In genomic region chr4:62878927-62879326, GRCm38 (mm10) we compare ENCODE assay signal across 10 mouse cellular contexts.
DNase-seq lines count a peak whose midpoint lies in the region; ATAC-seq and TF ChIP-seq lines count a peak whose summit lies in the region.
"Had no signal": no experiment of that assay in that cellular context is flagged by ENCODE, and none has a peak within 500 bp of the region (broad histone marks: within the 10 kb centered on the region; RNA-seq: fewer than 3 reads in every experiment).

No protein-coding gene starts in this region.

- no peaks in the 10 kb centered on the region; the same call in 1 of the 2 replicates for H3K9me3 ChIP-seq in heart, embryonic 11.5 days (replicated peaks; ENCODE audit: control insufficient read depth, low read length)
- H3K9me3 ChIP-seq in lung, postnatal 0 days (ENCODE audit: low read length), result no peaks in the 10 kb centered on the region
- 0 out of 2 replicates have a peak, but pooled peaks cover 3% of the 10 kb centered on the region for H3K9me3 ChIP-seq in midbrain, embryonic 14.5 days (ENCODE audit: control insufficient read depth, low read length)

- no peak overlapping the region for H3K4me2 ChIP-seq in heart, embryonic 11.5 days
- no peak overlapping the region for H3K4me2 ChIP-seq in lung, postnatal 0 days (replicated peaks; ENCODE audit: low read depth, low read length)
- no peak overlapping the region for H3K4me2 ChIP-seq in midbrain, embryonic 14.5 days (ENCODE audit: low read length)

- no peak overlapping the region for H3K27ac ChIP-seq in heart, embryonic 11.5 days (ENCODE audit: low read depth, low read length)
- no peak overlapping the region for H3K27ac ChIP-seq in lung, postnatal 0 days (ENCODE audit: low read length)
- H3K27ac ChIP-seq in midbrain, embryonic 14.5 days (replicated peaks; ENCODE audit: low read depth, low read length), result no peak overlapping the region

- no peak for ATAC-seq in heart, embryonic 11.5 days (replicated peaks; ENCODE audit: insufficient number of reproducible peaks, low FRiP score, low TSS enrichment)
- peak; percentile 67 for ATAC-seq in lung, postnatal 0 days
- no peak for ATAC-seq in midbrain, embryonic 14.5 days (ENCODE audit: low FRiP score, low TSS enrichment)

- no peak for TF ChIP-seq EP300 in lung, postnatal 0 days (IDR thresholded peaks at IDR 0.05)

- peak; percentile 90 for DNase-seq in heart, adult 11 months
- DNase-seq in brain, adult 2 months (ENCODE audit: low read depth, low spot score), result peak; percentile 62
- peak; percentile 37 to 73 for DNase-seq in heart, adult 9 months (ENCODE audit: low spot score in 2 of 2)
- DNase-seq in lung, postnatal 0 days (ENCODE audit: low spot score), result peak; percentile 42
- no peak for DNase-seq in midbrain, embryonic 14.5 days
- no peak for DNase-seq in retina, embryonic 14.5 days (ENCODE audit: low spot score)
- DNase-seq in yolk sac, embryonic 10.5 days (ENCODE audit: low spot score), result no peak
- DNase-seq: right cerebral cortex, postnatal 14 days had no signal

- 83% methylated on average over 3 of the region's 3 CpGs for WGBS in heart, embryonic 11.5 days (ENCODE audit: insufficient replicate concordance)
- WGBS in lung, postnatal 0 days, result 80% methylated on average over 3 of the region's 3 CpGs
- WGBS in midbrain, embryonic 14.5 days, result 87% methylated on average over 3 of the region's 3 CpGs

- no peaks in the 10 kb centered on the region for H3K4me1 ChIP-seq in heart, embryonic 11.5 days (ENCODE audit: control insufficient read depth, insufficient read depth, low read length)
- no peaks in the 10 kb centered on the region for H3K4me1 ChIP-seq in lung, postnatal 0 days (ENCODE audit: insufficient read depth, low read depth, low read length)
- H3K4me1 ChIP-seq in midbrain, embryonic 14.5 days (ENCODE audit: control insufficient read depth, insufficient read depth, low read length), result no peaks in the 10 kb centered on the region

- no peak overlapping the region for H3K9ac ChIP-seq in heart, embryonic 11.5 days (ENCODE audit: low read depth, low read length)
- no peak overlapping the region for H3K9ac ChIP-seq in lung, postnatal 0 days (replicated peaks; ENCODE audit: low read depth)
- H3K9ac ChIP-seq in midbrain, embryonic 14.5 days (replicated peaks; ENCODE audit: low read length), result no peak overlapping the region

- H3K4me3 ChIP-seq in heart, embryonic 11.5 days (ENCODE audit: low read depth, low read length), result no peak overlapping the region
- H3K4me3 ChIP-seq in lung, postnatal 0 days (ENCODE audit: low read depth, low read length), result no peak overlapping the region
- H3K4me3 ChIP-seq in midbrain, embryonic 14.5 days (replicated peaks; ENCODE audit: low read depth, low read length), result no peak overlapping the region
- H3K4me3 ChIP-seq: myocyte had no signal

- no peak for TF ChIP-seq CTCF in lung, postnatal 0 days (IDR thresholded peaks at IDR 0.05)

- no peaks in the 10 kb centered on the region for H3K27me3 ChIP-seq in heart, embryonic 11.5 days (ENCODE audit: control insufficient read depth, insufficient read depth, low read length)
- no peaks in the 10 kb centered on the region for H3K27me3 ChIP-seq in lung, postnatal 0 days (replicated peaks; ENCODE audit: insufficient read depth, low read length)
- H3K27me3 ChIP-seq in midbrain, embryonic 14.5 days (ENCODE audit: control insufficient read depth, insufficient read depth, low read length), result no peaks in the 10 kb centered on the region

- H3K36me3 ChIP-seq in heart, embryonic 11.5 days (ENCODE audit: control insufficient read depth, insufficient read depth, low read length), result no peaks in the 10 kb centered on the region
- no peaks in the 10 kb centered on the region for H3K36me3 ChIP-seq in lung, postnatal 0 days (ENCODE audit: insufficient read depth, low read length)
- no peaks in the 10 kb centered on the region for H3K36me3 ChIP-seq in midbrain, embryonic 14.5 days (ENCODE audit: control insufficient read depth, insufficient read depth, low read length)

Comparison
In these comparisons a context has a peak if more than half of its experiments do, and no peak if none do; other contexts are left out.
1. DNase-seq: peak in heart, adult 11 months (single experiment), brain, adult 2 months (single experiment), heart, adult 9 months (2 of 2) and lung, postnatal 0 days (single experiment); none in midbrain, embryonic 14.5 days (single experiment), retina, embryonic 14.5 days (single experiment) and yolk sac, embryonic 10.5 days (single experiment).